Mouse (Mus musculus): Measurements from ENCODE around the gene Lnpk. TPM values are rescaled to one million over a fixed set of nuclear protein-coding genes. Genes with fewer than 3 reads are reported as not detected.

Lnpk gene
- polyA plus RNA-seq, 1 experiment from 2014 or later, result 21.6 TPM

DNA sequence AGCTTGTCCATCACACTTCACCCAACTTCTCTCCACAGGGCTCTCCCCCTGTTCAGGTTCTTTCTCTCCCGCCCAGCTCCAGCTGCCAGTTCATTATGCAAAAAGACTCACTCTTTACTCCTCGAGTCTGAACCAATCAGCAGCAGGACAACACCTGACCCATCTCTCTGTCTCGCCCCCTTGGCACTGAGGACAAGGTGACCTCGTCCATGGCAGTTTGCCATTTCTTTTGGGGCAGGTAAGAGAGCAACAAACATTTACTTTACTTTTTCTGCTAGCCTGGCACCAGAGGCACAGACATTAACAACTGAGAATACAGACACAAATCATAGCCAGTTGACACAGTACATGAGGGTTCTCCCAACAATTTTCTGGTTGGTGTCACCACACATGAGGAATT, 8.8 kb downstream of the Lnpk start:
- Histone ChIP-seq H3K9ac (no peak overlapping the region), H3K4me2 (no peak overlapping the region), H3K27me3 (no peaks in the 10 kb centered on the region), H3K4me3 (replicated peaks) (no peak overlapping the region), H3K9me3 (replicated peaks) (no peaks in the 10 kb centered on the region), H3K4me1 (no peaks in the 10 kb centered on the region), H3K36me3 (peaks cover 12% of the 10 kb centered on the region; the same call in 1 of the 2 replicates), H3K27ac (no peak overlapping the region)
- ATAC-seq (replicated peaks; ENCODE audit: low FRiP score), result no peak
- 73% methylated on average over 4 of the region's 4 CpGs for WGBS

DNA sequence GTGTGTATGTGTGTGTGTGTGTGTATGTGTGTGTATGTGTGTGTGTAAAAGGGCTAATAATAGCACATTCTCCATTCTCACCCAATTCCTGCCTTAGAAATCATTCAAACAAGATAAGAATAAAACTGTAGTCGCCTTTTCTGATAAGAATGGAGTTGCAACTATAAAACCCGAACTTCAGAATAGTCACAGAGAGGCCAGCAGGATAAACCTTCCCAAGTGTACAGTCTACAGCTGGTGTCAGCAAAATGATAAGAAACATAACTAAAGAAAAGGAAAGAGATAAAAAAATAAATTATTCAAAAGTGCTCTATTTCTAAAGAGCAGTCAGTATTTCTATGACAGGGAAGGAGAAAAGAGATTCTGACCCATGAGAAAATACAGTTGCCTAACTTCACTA, 19.4 kb downstream of the Lnpk start:
- no peak overlapping the region for H3K27ac ChIP-seq
- H3K4me1 ChIP-seq, result no peaks in the 10 kb centered on the region
- 84% methylated on average over 2 of the region's 2 CpGs for WGBS
- no peak overlapping the region for H3K4me2 ChIP-seq
- no peaks in the 10 kb centered on the region for H3K27me3 ChIP-seq
- H3K36me3 ChIP-seq, result 0 out of 2 replicates have a peak, but pooled peaks cover 3% of the 10 kb centered on the region
- H3K9ac ChIP-seq, result no peak overlapping the region
- ATAC-seq (replicated peaks; ENCODE audit: low FRiP score), result no peak
- no peak overlapping the region for H3K4me3 ChIP-seq (replicated peaks)
- no peaks in the 10 kb centered on the region for H3K9me3 ChIP-seq (replicated peaks)

DNA sequence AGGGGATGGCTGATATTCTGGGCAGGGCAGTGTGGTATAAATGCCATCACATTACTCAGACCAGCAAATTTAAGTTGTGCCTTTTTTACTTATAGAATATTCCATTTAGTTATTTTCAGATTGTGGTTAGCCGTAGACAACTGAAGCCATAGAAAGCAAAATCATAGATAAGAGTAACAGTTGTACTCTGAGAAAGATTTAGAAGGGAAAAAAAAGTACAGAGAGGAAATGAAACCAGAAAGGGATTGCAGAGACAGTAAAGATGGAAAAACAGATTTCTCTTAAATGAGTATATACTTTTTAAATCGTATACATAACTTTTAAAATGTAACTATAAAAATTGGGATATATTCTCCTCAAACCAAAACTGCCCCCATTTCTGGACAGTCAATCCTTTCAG, 20.1 kb downstream of the Lnpk start:
- no peaks in the 10 kb centered on the region for H3K9me3 ChIP-seq (replicated peaks)
- no peaks in the 10 kb centered on the region for H3K4me1 ChIP-seq
- 90% methylated on average over 2 of the region's 2 CpGs for whole genome bisulfite sequencing
- no peak overlapping the region for H3K27ac ChIP-seq
- no peak overlapping the region for H3K4me2 ChIP-seq
- no peak overlapping the region for H3K9ac ChIP-seq
- ATAC-seq (replicated peaks; ENCODE audit: low FRiP score), result no peak
- no peak overlapping the region for H3K4me3 ChIP-seq (replicated peaks)
- 0 out of 2 replicates have a peak, but pooled peaks cover 7% of the 10 kb centered on the region for H3K36me3 ChIP-seq
- H3K27me3 ChIP-seq, result no peaks in the 10 kb centered on the region

DNA sequence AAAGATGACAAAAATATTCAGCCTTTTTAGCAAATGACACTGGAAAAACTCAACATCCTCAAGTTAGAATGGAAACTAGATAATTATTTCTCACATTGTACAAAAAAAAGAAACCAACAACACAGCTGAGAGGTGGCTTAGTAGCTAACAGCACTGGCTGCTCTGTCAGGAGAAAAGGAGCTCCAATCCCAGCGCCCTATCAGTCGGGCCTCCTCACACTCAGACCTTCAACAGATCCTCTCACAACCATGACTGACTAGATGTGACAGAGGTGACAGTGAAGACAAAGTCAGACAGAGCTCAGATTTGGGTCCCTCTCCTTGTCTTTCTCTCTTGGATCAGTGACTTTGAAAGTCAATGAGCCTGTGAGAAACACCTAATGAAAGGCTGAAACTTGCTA, 21.8 kb downstream of the Lnpk start:
- Histone ChIP-seq H3K27ac (no peak overlapping the region), H3K4me3 (replicated peaks) (no peak overlapping the region), H3K9me3 (replicated peaks) (no peaks in the 10 kb centered on the region), H3K4me2 (no peak overlapping the region), H3K4me1 (no peaks in the 10 kb centered on the region), H3K36me3 (peaks cover 20% of the 10 kb centered on the region), H3K27me3 (no peaks in the 10 kb centered on the region), H3K9ac (no peak overlapping the region)
- no peak for ATAC-seq (replicated peaks; ENCODE audit: low FRiP score)
- WGBS, result 90% methylated on average over 2 of the region's 2 CpGs

DNA sequence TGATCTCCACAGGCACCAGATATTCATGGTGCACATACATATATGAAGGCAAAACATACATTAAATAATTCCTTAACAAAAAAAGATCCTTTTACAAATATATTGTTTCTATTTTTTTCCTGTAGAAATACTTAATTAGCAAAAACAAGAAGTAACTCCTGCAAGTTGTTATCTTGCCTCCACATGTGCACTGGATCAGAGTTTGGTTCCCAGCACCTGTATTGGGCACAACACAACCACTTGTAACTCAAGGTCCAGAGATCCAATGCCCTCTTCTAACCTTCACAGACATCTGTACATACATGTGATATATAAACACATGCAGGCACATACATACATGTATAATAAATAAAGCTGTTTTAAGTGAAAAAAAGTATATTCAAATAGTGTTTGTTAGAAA, 27.3 kb downstream of the Lnpk start:
- Histone ChIP-seq H3K27me3 (no peaks in the 10 kb centered on the region), H3K4me2 (no peak overlapping the region), H3K27ac (no peak overlapping the region), H3K9ac (no peak overlapping the region), H3K36me3 (peaks cover 17% of the 10 kb centered on the region), H3K4me3 (replicated peaks) (no peak overlapping the region), H3K9me3 (replicated peaks) (no peaks in the 10 kb centered on the region), H3K4me1 (no peaks in the 10 kb centered on the region)
- ATAC-seq (replicated peaks; ENCODE audit: low FRiP score), result no peak

DNA sequence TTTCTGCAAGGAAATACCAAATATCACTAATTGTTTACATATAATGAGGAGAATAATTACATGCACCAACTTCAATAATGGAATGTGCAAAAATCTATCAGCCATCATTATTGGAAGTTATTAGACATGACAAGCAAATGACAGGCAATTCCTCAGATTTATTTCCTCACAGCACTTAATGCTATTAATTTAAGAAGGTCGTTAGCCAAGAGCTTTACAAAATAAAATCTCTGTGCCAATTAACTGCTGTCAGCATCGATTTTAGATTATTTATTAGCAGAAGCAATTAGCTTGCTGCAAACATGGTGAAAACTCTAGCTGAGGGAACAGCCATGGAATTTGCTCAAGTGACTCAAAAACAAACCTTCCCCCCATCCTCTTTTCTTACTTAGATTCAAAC, 30.9 kb downstream of the Lnpk start:
- H3K36me3 ChIP-seq, result peaks cover 10% of the 10 kb centered on the region
- 73% methylated on average over 2 of the region's 2 CpGs for WGBS
- ATAC-seq (replicated peaks; ENCODE audit: low FRiP score), result no peak

DNA sequence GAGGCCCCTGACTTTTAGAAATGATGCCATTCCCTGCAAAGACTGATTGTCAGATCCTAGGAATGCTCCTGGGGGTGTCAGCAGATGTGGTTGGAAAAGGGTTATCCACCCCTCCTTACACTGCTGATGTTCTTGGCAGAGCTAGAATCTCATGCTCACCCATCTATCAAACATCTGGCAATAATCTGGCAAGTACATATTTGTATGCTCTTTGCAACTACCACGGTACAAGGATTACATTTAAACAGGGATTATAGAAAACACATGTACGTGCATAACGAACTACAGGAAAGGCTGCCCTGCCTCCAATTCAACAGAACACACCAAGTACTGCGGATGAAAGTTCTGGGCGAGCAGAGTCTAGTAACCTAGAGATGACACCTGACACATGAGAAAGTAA, 70.9 kb downstream of the Lnpk start:
- no peaks in the 10 kb centered on the region for H3K4me1 ChIP-seq
- 91% methylated on average over 5 of the region's 5 CpGs for WGBS
- H3K9me3 ChIP-seq (replicated peaks), result no peaks in the 10 kb centered on the region
- H3K27me3 ChIP-seq, result no peaks in the 10 kb centered on the region
- H3K36me3 ChIP-seq, result no peaks in the 10 kb centered on the region
- H3K4me3 ChIP-seq (replicated peaks), result no peak overlapping the region
- H3K4me2 ChIP-seq, result no peak overlapping the region
- no peak overlapping the region for H3K9ac ChIP-seq
- ATAC-seq (replicated peaks; ENCODE audit: low FRiP score), result no peak
- H3K27ac ChIP-seq, result no peak overlapping the region

More for the DNA sequence above, 30.9 kb downstream of the Lnpk start:
- H3K4me2 ChIP-seq, result no peak overlapping the region
- H3K9me3 ChIP-seq (replicated peaks), result no peaks in the 10 kb centered on the region
- no peaks in the 10 kb centered on the region for H3K27me3 ChIP-seq
- no peak overlapping the region for H3K27ac ChIP-seq
- H3K9ac ChIP-seq, result no peak overlapping the region
- H3K4me3 ChIP-seq (replicated peaks), result no peak overlapping the region
- H3K4me1 ChIP-seq, result no peaks in the 10 kb centered on the region

DNA sequence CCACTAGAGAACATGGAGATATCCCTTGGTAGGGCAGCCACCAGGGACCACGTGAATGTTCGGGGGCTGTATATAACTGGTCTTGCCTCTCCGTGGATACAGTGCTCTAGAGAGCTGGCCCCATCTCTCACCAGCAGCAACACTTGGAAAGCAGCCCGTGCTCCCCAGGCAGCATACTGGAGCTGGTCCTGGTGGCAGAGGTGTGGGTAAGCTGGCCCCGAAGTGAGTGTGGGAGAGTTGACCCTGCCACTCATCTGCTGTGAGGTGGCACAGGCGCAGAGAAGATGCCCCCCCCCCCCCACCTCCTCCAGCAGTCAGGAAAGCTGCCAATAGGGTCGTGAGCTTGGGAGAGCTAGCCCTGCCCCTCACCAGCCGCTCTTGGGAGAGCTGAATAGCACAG, 72.8 kb downstream of the Lnpk start:
- Histone ChIP-seq H3K4me1 (no peaks in the 10 kb centered on the region), H3K27ac (no peak overlapping the region), H3K9me3 (replicated peaks) (no peaks in the 10 kb centered on the region), H3K36me3 (no peaks in the 10 kb centered on the region), H3K9ac (no peak overlapping the region), H3K4me3 (replicated peaks) (no peak overlapping the region), H3K27me3 (no peaks in the 10 kb centered on the region), H3K4me2 (no peak overlapping the region)
- 46% methylated on average over 8 of the region's 8 CpGs for WGBS
- ATAC-seq (replicated peaks; ENCODE audit: low FRiP score), result no peak

DNA sequence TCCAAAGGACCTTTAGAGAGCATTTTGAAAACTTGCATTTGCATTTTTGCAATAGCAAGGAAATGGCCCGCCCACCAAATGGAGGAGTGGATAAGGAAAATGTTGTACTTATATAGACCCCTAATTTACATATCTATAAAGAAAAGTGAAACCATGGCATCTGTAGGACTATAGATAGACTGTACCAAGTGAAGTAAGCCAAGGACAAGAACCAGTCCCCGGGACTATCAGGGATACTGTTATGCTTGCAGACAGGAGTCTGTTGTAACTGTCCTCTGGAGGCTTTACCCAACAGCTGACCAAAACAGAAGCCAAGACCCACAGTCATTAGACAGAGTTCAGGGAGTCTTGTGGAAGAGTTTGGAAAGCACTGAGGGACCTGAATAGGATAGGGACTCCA, 78.9 kb downstream of the Lnpk start:
- Histone ChIP-seq H3K9me3 (replicated peaks) (no peaks in the 10 kb centered on the region), H3K9ac (no peak overlapping the region), H3K27ac (no peak overlapping the region), H3K4me3 (replicated peaks) (no peak overlapping the region), H3K36me3 (no peaks in the 10 kb centered on the region), H3K27me3 (no peaks in the 10 kb centered on the region), H3K4me2 (no peak overlapping the region), H3K4me1 (no peaks in the 10 kb centered on the region)
- WGBS, result 93% methylated on average over 2 of the region's 2 CpGs
- no peak for ATAC-seq (replicated peaks; ENCODE audit: low FRiP score)

DNA sequence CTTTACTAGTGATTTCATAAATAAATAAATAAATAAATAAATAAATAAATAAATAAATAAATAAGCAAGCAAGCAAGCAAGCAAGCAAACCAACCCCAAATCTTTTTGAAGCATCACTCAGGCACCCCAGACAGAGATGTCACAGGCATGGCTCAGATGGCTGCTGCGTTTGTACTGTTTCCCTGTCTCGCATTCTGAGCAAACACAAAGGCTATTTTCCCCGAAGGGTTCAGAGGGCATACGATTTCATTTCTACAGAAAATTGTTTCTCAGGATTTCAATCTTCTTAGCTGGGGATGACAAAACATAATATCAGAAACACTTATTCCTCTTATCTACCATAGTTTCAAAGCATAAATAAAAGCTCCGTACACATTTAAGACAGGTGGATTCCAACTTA, 81.4 kb downstream of the Lnpk start:
- Histone ChIP-seq H3K4me1 (no peaks in the 10 kb centered on the region), H3K27me3 (no peaks in the 10 kb centered on the region), H3K36me3 (no peaks in the 10 kb centered on the region), H3K4me3 (replicated peaks) (no peak overlapping the region), H3K9ac (no peak overlapping the region), H3K4me2 (no peak overlapping the region), H3K27ac (no peak overlapping the region), H3K9me3 (replicated peaks) (no peaks in the 10 kb centered on the region)
- no peak for ATAC-seq (replicated peaks; ENCODE audit: low FRiP score)
- 83% methylated on average over 5 of the region's 5 CpGs for WGBS

DNA sequence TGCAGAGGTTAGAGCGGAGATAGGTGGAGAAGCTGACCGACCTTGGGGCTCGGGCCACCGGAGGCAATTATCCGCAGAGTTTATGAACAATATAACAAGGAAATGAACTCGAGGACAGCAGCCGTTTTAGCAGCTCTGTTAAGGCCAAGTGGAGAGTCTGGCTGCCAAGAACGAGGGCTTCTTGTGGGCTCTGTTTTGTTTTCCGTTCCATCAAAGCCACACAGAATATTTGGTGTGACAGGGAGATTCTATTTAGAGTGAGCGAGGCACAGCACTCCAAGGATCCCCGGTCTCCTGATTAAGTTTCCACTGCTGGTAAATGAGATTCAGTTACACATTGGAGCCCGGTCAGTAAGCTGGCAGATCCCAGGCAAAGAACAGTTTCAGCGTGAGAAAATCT, 87.8 kb downstream of the Lnpk start:
- Histone ChIP-seq H3K27me3 (no peaks in the 10 kb centered on the region), H3K27ac (no peak overlapping the region), H3K36me3 (no peaks in the 10 kb centered on the region), H3K4me1 (peaks cover 8% of the 10 kb centered on the region; the same call in 1 of the 2 replicates), H3K9me3 (replicated peaks) (no peaks in the 10 kb centered on the region), H3K4me3 (replicated peaks) (no peak overlapping the region), H3K9ac (no peak overlapping the region), H3K4me2 (peak overlapping the region; percentile 38; the same call in 1 of the 2 replicates)
- no peak for ATAC-seq (replicated peaks; ENCODE audit: low FRiP score)
- 60% methylated on average over 13 of the region's 13 CpGs for WGBS

DNA sequence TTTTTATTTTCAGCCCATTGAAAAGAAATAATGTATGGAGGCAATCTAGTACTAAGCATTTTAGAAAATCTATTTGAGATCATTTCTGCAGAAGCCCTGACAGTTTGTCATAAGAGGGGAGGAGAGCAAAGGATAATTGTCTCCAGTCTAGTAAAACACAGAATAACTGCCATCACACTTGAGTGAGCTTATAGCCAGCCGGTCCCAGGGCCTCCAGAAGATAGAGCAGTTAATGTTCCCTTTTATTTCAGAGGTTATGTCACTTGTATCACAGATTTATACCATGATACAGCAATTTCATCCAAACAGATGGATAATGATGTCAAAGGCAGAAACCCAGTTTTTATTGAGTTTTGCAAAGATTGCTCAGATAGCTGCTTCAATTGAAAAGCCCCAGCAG, 89.0 kb downstream of the Lnpk start:
- WGBS, result 34% methylated on average over 1 of the region's 1 CpGs
- ATAC-seq (replicated peaks; ENCODE audit: low FRiP score), result no peak

DNA sequence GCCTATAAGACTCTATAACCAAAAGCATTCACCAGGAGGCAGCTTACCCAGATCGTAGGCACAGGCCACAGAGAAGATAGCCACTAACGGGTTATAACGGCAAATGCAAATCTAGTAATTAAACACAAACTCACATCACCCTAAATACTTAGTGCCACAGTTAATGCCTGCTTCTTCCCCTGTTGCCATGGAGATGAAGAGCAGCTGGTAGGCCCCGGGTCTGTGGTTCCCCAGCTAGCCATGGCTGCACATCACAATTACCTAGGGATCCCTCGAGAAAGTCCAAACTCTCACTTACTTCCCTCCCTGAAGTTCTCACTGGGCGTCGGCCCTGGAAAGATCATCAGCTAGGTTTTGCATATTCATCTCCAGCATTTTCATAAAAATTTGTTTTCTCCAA, 90.8 kb downstream of the Lnpk start:
- ATAC-seq (replicated peaks; ENCODE audit: low FRiP score), result no peak
- H3K4me2 ChIP-seq, result no peak overlapping the region
- no peak overlapping the region for H3K4me3 ChIP-seq (replicated peaks)
- H3K27me3 ChIP-seq, result no peaks in the 10 kb centered on the region
- no peak overlapping the region for H3K9ac ChIP-seq
- 75% methylated on average over 7 of the region's 7 CpGs for WGBS
- H3K4me1 ChIP-seq, result peaks cover 8% of the 10 kb centered on the region; the same call in 1 of the 2 replicates
- no peak overlapping the region for H3K27ac ChIP-seq
- no peaks in the 10 kb centered on the region for H3K9me3 ChIP-seq (replicated peaks)
- H3K36me3 ChIP-seq, result no peaks in the 10 kb centered on the region

More for the DNA sequence above, 89.0 kb downstream of the Lnpk start:
- Histone ChIP-seq H3K27ac (no peak overlapping the region), H3K36me3 (no peaks in the 10 kb centered on the region), H3K9me3 (replicated peaks) (no peaks in the 10 kb centered on the region), H3K4me3 (replicated peaks) (no peak overlapping the region), H3K27me3 (no peaks in the 10 kb centered on the region), H3K4me2 (no peak overlapping the region), H3K4me1 (peaks cover 8% of the 10 kb centered on the region; the same call in 1 of the 2 replicates), H3K9ac (no peak overlapping the region)

All from kidney, embryonic 15.5 days (tissue).